Mouse (Mus musculus): ENCODE measurements around the gene Wls.

Gene Wls

GRCm38 (mm10) chr3:159917328-159918090, 78.0 kb downstream of the Wls start:
- DNase-seq (ENCODE audit: low spot score in 2 of 2) = no peak

All from right cerebral cortex, postnatal 10 days (tissue).